In the genomic region with DNA sequence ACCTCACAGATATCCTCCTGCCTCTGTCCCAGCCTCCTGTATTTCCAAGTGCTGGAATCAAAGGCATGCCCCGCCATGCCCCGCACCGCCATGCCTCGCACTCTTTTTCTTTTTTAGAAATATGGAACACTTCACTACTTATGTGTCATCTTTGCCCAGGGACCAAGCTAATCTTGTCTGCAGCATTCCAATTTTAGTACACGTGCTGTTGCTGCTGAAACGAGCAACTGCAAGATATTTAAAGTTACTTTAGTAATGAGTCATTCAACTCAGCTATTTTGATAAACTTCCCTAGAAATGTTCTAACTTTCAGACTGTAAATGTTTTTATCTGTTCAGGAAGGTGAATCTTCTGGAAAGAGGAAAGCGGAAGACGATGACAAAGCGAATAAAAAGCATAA, we compare ENCODE assay signal across 27 mouse cellular contexts. TPM values are rescaled to one million over a fixed set of nuclear protein-coding genes. Genes with fewer than 3 reads are reported as not detected.
DNase-seq lines count a peak whose midpoint lies in the region; ATAC-seq and TF ChIP-seq lines count a peak whose summit lies in the region.
"Had no signal": no experiment of that assay in that cellular context is flagged by ENCODE, and none has a peak within 500 bp of the region (broad histone marks: within the 10 kb centered on the region; RNA-seq: fewer than 3 reads in every experiment).

No protein-coding gene starts in this region.

- peaks cover 45% of the 10 kb centered on the region for H3K36me3 ChIP-seq in heart, embryonic 14.5 days (ENCODE audit: control insufficient read depth, insufficient read depth, low read length)
- peaks cover 80% of the 10 kb centered on the region for H3K36me3 ChIP-seq in megakaryocyte, embryonic 14.5 days (replicated peaks; ENCODE audit: low read length)
- peaks cover 26% of the 10 kb centered on the region for H3K36me3 ChIP-seq in ES-E14 (ENCODE audit: control insufficient read depth, insufficient read depth, low read length, poor library complexity, severe bottlenecking)
- H3K36me3 ChIP-seq in hindbrain, embryonic 14.5 days (replicated peaks; ENCODE audit: control insufficient read depth, insufficient read depth), result peaks cover 82% of the 10 kb centered on the region
- peaks cover 82% of the 10 kb centered on the region for H3K36me3 ChIP-seq in embryonic facial prominence, embryonic 10.5 days (replicated peaks)

- in situ Hi-C loops in ES-E14 (cut with MboI; ENCODE audit: low sequenced_read_pairs in 2 of 2, unreplicated experiment in 2 of 2), result no loop called here

- peak overlapping the region; percentile 15; the same call in 1 of the 2 replicates for H3K4me2 ChIP-seq in heart, embryonic 14.5 days (ENCODE audit: low read length)
- H3K4me2 ChIP-seq in hindbrain, embryonic 14.5 days (replicated peaks), result no peak overlapping the region
- H3K4me2 ChIP-seq: embryonic facial prominence, embryonic 15.5 days; limb, embryonic 13.5 days; liver, embryonic 13.5 days; lung, embryonic 14.5 days; midbrain, embryonic 11.5 days; neural tube, embryonic 12.5 days had no signal

- no peak overlapping the region for H3K9ac ChIP-seq in heart, embryonic 14.5 days (ENCODE audit: low read length)
- H3K9ac ChIP-seq in ES-E14 (ENCODE audit: insufficient read depth, low read depth, low read length, poor library complexity, severe bottlenecking), result peak overlapping the region; percentile 35; the same call in 1 of the 2 replicates
- H3K9ac ChIP-seq in hindbrain, embryonic 14.5 days, result no peak overlapping the region
- H3K9ac ChIP-seq: embryonic facial prominence, embryonic 15.5 days; forebrain, postnatal 0 days; limb, embryonic 13.5 days; liver, embryonic 13.5 days; lung, embryonic 14.5 days; neural tube, embryonic 12.5 days had no signal

- peaks cover 22 to 30% of the 10 kb centered on the region in 2 experiments for H3K4me1 ChIP-seq in heart, embryonic 14.5 days (ENCODE audit: control insufficient read depth in 2 of 2, insufficient read depth in 2 of 2, low read length in 2 of 2)
- H3K4me1 ChIP-seq in megakaryocyte, embryonic 14.5 days, result peaks cover 47% of the 10 kb centered on the region
- H3K4me1 ChIP-seq in ES-E14 (ENCODE audit: control insufficient read depth in 2 of 2, insufficient read depth in 2 of 2, low read length in 2 of 2, poor library complexity in 1 of 2), result peaks cover 4 to 17% of the 10 kb centered on the region in 2 experiments
- H3K4me1 ChIP-seq in hindbrain, embryonic 14.5 days (replicated peaks; ENCODE audit: control insufficient read depth, insufficient read depth, low read length), result no peaks in the 10 kb centered on the region
- H3K4me1 ChIP-seq in embryonic facial prominence, embryonic 10.5 days, result no peaks in the 10 kb centered on the region
- H3K4me1 ChIP-seq: embryonic facial prominence, embryonic 15.5 days; forebrain, embryonic 10.5 days; limb, embryonic 13.5 days; liver, embryonic 13.5 days; neural tube, embryonic 12.5 days had no signal

- DNase-seq in heart, postnatal 25 days (ENCODE audit: low spot score), result no peak
- no peak for DNase-seq in ES-E14 (ENCODE audit: low read depth, low spot score)
- DNase-seq in left cerebral cortex, postnatal 36 days (ENCODE audit: low spot score in 2 of 2), result peak; percentile 18 to 19
- no peak for DNase-seq in hindbrain, embryonic 14.5 days (ENCODE audit: low spot score)
- no peak for DNase-seq in embryonic facial prominence, embryonic 10.5 days (ENCODE audit: low spot score)
- DNase-seq: adrenal gland, postnatal 14 days; cerebellum, adult 18-20 months; cerebellum, postnatal 25 days; embryo, embryonic 11 days; forebrain, postnatal 0 days; gastrocnemius, postnatal 10 days; heart, adult 18-20 months; kidney, adult 18-20 months; kidney, postnatal 10 days; liver, embryonic 13.5 days; lung, postnatal 4 days; thymus, postnatal 25 days had no signal

- H3K27ac ChIP-seq in heart, embryonic 14.5 days (replicated peaks in 1 of 2; ENCODE audit: control insufficient read depth in 1 of 2, insufficient read depth in 1 of 2, low read depth in 2 of 2, low read length in 2 of 2), result peak overlapping the region; percentile 57 to 67
- no peak overlapping the region; the same call in 1 of the 2 replicates for H3K27ac ChIP-seq in ES-E14 (ENCODE audit: insufficient read depth, low read depth, low read length, poor library complexity, severe bottlenecking)
- H3K27ac ChIP-seq in hindbrain, embryonic 14.5 days, result no peak overlapping the region
- H3K27ac ChIP-seq in embryonic facial prominence, embryonic 10.5 days (replicated peaks), result no peak overlapping the region
- H3K27ac ChIP-seq: embryonic facial prominence, embryonic 15.5 days; forebrain, embryonic 10.5 days; limb, embryonic 13.5 days; liver, embryonic 13.5 days; neural tube, embryonic 12.5 days had no signal

- intact Hi-C loops in heart, postnatal 25 days (cut with DNase I), result loop anchor here (10.0 kb wide), 1 partner anchor 119 kb away; no protein-coding TSS in a partner anchor
- intact Hi-C loops in left cerebral cortex, postnatal 36 days (cut with DNase I), result no loop called here

- ATAC-seq in heart, embryonic 14.5 days (ENCODE audit: insufficient number of reproducible peaks, insufficient read depth, low FRiP score, low read depth), result no peak
- no peak for ATAC-seq in megakaryocyte, adult 5-6 weeks (ENCODE audit: poor library complexity, severe bottlenecking)
- no peak for ATAC-seq in hindbrain, embryonic 14.5 days (ENCODE audit: low FRiP score)
- ATAC-seq: activated CD4-positive, CD25-positive, alpha-beta regulatory T cell, adult 4 months; forebrain, postnatal 0 days had no signal

- 43% methylated on average over 9 of the region's 9 CpGs for WGBS in heart, embryonic 14.5 days
- WGBS in hindbrain, embryonic 14.5 days, result 97% methylated on average over 9 of the region's 9 CpGs
- WGBS in embryonic facial prominence, embryonic 10.5 days, result 95% methylated on average over 9 of the region's 9 CpGs

- H3K4me3 ChIP-seq in heart, embryonic 14.5 days (ENCODE audit: control insufficient read depth in 1 of 2, insufficient read depth in 1 of 2, low read depth in 1 of 2, low read length in 2 of 2), result no peak overlapping the region
- H3K4me3 ChIP-seq in megakaryocyte, embryonic 14.5 days (replicated peaks), result peak overlapping the region; percentile 42
- no peak overlapping the region for H3K4me3 ChIP-seq in ES-E14 (ENCODE audit: insufficient read depth in 1 of 2, low read depth in 1 of 2, low read length in 2 of 2, poor library complexity in 1 of 2, severe bottlenecking in 1 of 2)
- H3K4me3 ChIP-seq in hindbrain, embryonic 14.5 days (replicated peaks; ENCODE audit: low read length), result no peak overlapping the region
- no peak overlapping the region for H3K4me3 ChIP-seq in embryonic facial prominence, embryonic 10.5 days
- H3K4me3 ChIP-seq: embryonic facial prominence, embryonic 15.5 days; forebrain, embryonic 10.5 days; limb, embryonic 13.5 days; liver, embryonic 13.5 days; neural tube, embryonic 12.5 days had no signal

- H3K27me3 ChIP-seq in heart, embryonic 14.5 days (ENCODE audit: control insufficient read depth, insufficient read depth, low read length), result no peaks in the 10 kb centered on the region
- no peaks in the 10 kb centered on the region for H3K27me3 ChIP-seq in megakaryocyte, embryonic 14.5 days (replicated peaks)
- H3K27me3 ChIP-seq in hindbrain, embryonic 14.5 days (ENCODE audit: control insufficient read depth, insufficient read depth, low read length), result no peaks in the 10 kb centered on the region
- no peaks in the 10 kb centered on the region for H3K27me3 ChIP-seq in embryonic facial prominence, embryonic 10.5 days (replicated peaks; ENCODE audit: low read depth, poor library complexity, severe bottlenecking)
- H3K27me3 ChIP-seq: embryonic facial prominence, embryonic 15.5 days; limb, embryonic 13.5 days; liver, embryonic 13.5 days; neural tube, embryonic 12.5 days had no signal

- no peaks in the 10 kb centered on the region for H3K9me3 ChIP-seq in heart, embryonic 14.5 days (ENCODE audit: control insufficient read depth, low read length)
- H3K9me3 ChIP-seq in megakaryocyte, embryonic 14.5 days, result no peaks in the 10 kb centered on the region
- no peaks in the 10 kb centered on the region for H3K9me3 ChIP-seq in ES-E14 (ENCODE audit: control insufficient read depth, insufficient read depth, low read depth, low read length)
- H3K9me3 ChIP-seq in hindbrain, embryonic 14.5 days (ENCODE audit: control insufficient read depth, low read length), result no peaks in the 10 kb centered on the region
- H3K9me3 ChIP-seq in embryonic facial prominence, embryonic 10.5 days, result peaks cover 4% of the 10 kb centered on the region; the same call in 1 of the 2 replicates
- H3K9me3 ChIP-seq: embryonic facial prominence, embryonic 15.5 days; forebrain, embryonic 10.5 days; limb, embryonic 13.5 days; liver, embryonic 13.5 days; neural tube, embryonic 12.5 days had no signal

TF ChIP-seq in ES-E14, 5 proteins besides CTCF, POLR2A, EP300 and RAD21 (continues in another document):
- TF ChIP-seq ZC3H11A (IDR thresholded peaks at IDR 0.05; ENCODE audit: borderline replicate concordance, low read depth, low read length) (no peak), HCFC1 (IDR thresholded peaks at IDR 0.05; ENCODE audit: borderline replicate concordance, insufficient read depth, low read length) (no peak), ZNF384 (IDR thresholded peaks at IDR 0.05; ENCODE audit: low read depth, low read length) (no peak), CHD2 (IDR thresholded peaks at IDR 0.05; ENCODE audit: low read depth, low read length) (no peak)

RNA-seq across cellular contexts. Expression of a gene that starts 24.5 kb away (rescaled TPM):
- 23.6 and 26.0 TPM in 2 replicates for polyA plus RNA-seq in heart, embryonic 14.5 days (2014; fragmentation: Nextera tagmentation; extraction: Ambion mirVana)
- 10 to 100 TPM; 12.0 to 20.6 TPM for total RNA-seq in heart, postnatal 25 days (2021)
- polyA plus RNA-seq in megakaryocyte, embryonic 14.5 days (2012; ENCODE audit: insufficient read depth, low replicate concordance), result 3.6 and 17.0 TPM in 2 replicates
- 12.5 and 16.3 TPM in 2 replicates for total RNA-seq in megakaryocyte, adult 5-6 weeks (2015)
- total RNA-seq in megakaryocyte, adult 5-6 weeks (2017), result 32.5 and 35.6 TPM in 2 replicates
- 54.7 and 66.2 TPM in 2 replicates for total RNA-seq in ES-E14 (2012; rRNA removed)
- 10 to 100 TPM; 26.2 to 30.0 TPM for total RNA-seq in left cerebral cortex, postnatal 36 days (2021)
- 36.1 and 36.9 TPM in 2 replicates for polyA plus RNA-seq in hindbrain, embryonic 14.5 days (2014; fragmentation: Nextera tagmentation; extraction: Ambion mirVana)
- 53.9 and 57.7 TPM in 2 replicates for polyA plus RNA-seq in embryonic facial prominence, embryonic 10.5 days (2016; fragmentation: Nextera tagmentation; extraction: Ambion mirVana)

RNA-seq across cellular contexts. Expression of a gene that starts 56.1 kb away (rescaled TPM):
- 52.3 and 55.6 TPM in 2 replicates for polyA plus RNA-seq in heart, embryonic 14.5 days (2014; fragmentation: Nextera tagmentation; extraction: Ambion mirVana)
- 10 to 100 TPM; 30.9 to 31.0 TPM for total RNA-seq in heart, postnatal 25 days (2021)
- polyA plus RNA-seq in megakaryocyte, embryonic 14.5 days (2012; ENCODE audit: insufficient read depth, low replicate concordance), result 31.3 and 53.1 TPM in 2 replicates
- 36.0 and 39.6 TPM in 2 replicates for total RNA-seq in megakaryocyte, adult 5-6 weeks (2015)
- total RNA-seq in megakaryocyte, adult 5-6 weeks (2017), result 26.6 and 29.3 TPM in 2 replicates
- total RNA-seq in ES-E14 (2012; rRNA removed), result 81.8 and 85.9 TPM in 2 replicates
- 10 to 100 TPM; 67.8 to 74.3 TPM for total RNA-seq in left cerebral cortex, postnatal 36 days (2021)
- polyA plus RNA-seq in hindbrain, embryonic 14.5 days (2014; fragmentation: Nextera tagmentation; extraction: Ambion mirVana), result 185 and 192 TPM in 2 replicates
- polyA plus RNA-seq in embryonic facial prominence, embryonic 10.5 days (2016; fragmentation: Nextera tagmentation; extraction: Ambion mirVana), result 149 and 151 TPM in 2 replicates

Comparison
In these comparisons a context has a peak if more than half of its experiments do, and no peak if none do; other contexts are left out.
1. H3K27ac ChIP-seq: peak in heart, embryonic 14.5 days (2 of 2); none in ES-E14 (single experiment), hindbrain, embryonic 14.5 days (single experiment) and embryonic facial prominence, embryonic 10.5 days (single experiment).
2. DNase-seq: peak in left cerebral cortex, postnatal 36 days (2 of 2); none in heart, postnatal 25 days (single experiment), ES-E14 (single experiment), hindbrain, embryonic 14.5 days (single experiment) and embryonic facial prominence, embryonic 10.5 days (single experiment).